Mouse (Mus musculus): ENCODE data around the gene Adamts16.

Adamts16 gene

DNA sequence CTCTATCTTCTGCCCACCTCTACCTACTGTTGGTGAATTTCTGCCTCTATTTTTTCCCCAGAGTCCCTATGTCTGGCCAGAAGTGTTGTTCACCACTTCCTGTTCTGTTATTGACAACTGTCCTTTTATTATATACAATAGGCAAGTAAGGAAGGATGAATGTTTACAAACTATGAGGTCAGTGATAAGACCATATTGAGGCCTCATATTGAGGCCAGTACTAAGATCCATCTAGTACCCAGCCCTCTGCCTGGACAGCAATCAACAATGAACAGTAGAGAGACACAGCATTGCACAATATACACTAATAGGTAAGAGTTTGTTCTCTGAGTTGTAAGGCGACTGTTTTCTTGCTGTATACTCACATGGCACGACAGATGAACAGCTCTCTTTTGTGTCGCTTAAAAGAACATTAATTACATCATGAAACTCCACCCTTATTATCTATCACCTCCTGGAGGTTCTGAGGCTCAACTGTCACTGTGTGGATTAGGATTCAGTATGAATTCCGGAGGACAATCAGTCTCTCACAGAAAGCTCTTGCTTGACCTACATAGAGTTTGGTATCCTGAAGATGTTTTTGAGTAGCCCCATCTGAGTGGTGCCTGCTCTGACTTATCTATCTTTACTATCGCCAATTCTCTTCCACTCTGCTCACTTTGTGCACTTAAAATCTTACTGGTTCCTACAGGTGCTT is 134.3 kb downstream of the Adamts16 start:
- no peak for DNase-seq

DNA sequence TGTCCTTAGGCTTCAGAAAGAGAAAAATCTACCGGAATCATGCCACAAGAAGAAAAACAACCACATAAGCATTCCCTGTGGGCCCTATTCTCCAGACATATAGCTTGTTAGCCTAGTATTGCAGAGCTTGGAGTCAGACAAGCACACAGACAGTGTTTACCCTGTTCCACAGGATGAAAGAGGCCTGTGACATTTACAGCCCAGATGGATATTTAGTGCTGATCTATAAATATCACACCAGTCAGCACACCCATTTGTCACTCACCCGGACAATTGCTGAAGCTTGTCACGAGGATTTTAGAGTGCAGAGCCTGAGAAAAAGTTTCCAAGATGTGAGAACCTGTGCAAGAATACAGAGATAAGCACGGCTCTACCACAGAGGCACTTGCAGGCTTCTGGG is 138.7 kb downstream of the Adamts16 start:
- DNase-seq: no peak

DNA sequence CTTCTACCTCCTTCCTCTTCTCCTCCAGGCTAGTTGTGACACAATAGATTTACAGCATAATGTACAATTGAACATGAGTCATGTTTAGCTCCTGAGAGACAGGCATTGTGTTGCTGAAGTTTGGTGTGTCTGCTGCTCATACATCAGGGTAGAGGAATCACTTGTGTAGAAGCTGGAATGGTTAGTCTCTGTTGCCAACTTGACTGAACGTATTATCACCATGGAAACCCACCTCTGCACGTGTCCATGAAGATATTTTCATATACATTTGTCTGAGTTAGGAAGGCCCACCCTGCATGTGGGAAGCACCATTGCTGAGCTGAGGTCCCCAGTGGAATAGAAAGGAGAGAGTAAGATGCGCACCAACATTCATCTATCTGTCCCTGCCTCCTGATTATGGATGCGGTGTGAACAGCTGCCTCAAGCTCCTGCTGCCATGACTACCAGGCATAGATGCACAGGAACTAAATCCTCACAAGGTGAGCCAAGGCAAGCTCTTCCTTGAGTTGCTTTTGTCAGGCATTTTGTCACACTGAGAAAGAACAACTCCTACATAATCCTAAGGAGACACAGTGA is 142.7 kb downstream of the Adamts16 start:
- DNase-seq: no peak

DNA sequence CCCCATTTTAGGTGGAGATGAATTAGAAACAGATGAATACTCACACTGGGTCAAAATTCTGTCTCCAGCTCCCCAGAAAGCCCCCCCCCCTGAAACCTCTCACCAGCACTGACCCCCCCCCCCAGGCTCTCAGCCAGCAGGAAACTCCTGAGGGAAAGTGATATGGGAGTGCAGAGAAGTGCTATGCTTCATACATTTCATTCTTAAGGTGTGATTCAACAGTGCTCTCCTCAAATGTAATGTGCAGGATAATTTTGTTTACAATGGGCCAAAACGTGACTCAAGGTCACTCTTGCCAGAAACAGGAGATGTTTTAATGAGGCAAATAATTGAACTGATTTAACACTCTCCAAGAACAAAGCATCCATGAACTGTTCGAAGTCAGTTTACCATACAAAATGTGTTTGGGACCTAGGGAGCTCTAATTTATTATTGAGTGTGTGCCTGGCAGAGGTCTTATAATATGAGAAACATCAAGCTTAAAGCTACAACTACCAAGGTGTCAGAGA is 152.1 kb downstream of the Adamts16 start:
- DNase-seq: no peak

DNA sequence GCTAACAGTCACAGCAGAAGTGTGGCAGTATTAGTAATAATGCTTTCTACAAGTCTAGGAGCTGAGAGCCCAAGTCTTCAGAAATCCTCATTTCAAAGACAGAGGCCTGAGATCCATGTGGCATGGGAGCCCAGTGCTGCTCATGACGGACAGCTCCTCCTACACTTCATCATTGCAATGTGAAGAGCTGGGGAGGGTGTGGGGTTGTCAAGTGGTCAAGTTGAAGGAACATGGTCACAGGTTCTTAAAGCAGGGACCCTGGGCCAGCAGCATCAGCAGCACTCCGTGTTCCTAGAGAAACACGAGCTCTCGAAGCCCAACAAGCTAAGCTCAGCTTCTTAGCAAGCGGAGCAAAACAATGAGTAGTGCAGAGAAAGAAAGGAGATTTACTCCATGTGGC is 155.8 kb downstream of the Adamts16 start:
- no peak for DNase-seq

DNA sequence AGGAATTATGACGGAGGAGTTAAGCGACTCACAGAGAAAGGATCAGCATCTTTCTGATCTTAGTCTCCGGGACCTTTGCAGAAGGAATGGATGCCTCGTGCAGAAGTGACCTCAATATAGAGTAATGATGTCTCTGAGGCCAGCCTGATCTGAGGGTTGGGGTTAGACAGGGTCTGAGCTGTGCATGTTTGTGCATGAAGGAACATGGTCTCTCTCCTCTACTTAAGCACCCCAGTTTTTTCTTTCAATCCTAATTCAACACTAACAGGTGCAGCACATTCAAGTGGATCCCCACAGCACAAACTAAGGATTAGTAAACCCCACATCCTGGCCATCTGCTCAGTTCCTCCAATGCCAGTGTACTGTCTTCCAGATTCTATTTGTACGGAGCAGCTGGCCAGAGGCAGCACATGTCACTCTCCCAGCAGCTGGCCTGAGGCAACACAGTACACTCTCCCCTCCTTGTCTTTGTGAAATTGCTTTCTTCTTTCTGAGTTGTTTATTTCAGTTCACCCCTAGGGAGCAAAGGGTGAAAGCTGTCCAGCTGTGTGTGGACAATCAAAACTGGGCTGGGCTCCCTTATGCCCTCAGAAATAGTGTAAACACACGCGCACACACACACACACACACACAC is 156.5 kb downstream of the Adamts16 start:
- no peak for DNase-seq

DNA sequence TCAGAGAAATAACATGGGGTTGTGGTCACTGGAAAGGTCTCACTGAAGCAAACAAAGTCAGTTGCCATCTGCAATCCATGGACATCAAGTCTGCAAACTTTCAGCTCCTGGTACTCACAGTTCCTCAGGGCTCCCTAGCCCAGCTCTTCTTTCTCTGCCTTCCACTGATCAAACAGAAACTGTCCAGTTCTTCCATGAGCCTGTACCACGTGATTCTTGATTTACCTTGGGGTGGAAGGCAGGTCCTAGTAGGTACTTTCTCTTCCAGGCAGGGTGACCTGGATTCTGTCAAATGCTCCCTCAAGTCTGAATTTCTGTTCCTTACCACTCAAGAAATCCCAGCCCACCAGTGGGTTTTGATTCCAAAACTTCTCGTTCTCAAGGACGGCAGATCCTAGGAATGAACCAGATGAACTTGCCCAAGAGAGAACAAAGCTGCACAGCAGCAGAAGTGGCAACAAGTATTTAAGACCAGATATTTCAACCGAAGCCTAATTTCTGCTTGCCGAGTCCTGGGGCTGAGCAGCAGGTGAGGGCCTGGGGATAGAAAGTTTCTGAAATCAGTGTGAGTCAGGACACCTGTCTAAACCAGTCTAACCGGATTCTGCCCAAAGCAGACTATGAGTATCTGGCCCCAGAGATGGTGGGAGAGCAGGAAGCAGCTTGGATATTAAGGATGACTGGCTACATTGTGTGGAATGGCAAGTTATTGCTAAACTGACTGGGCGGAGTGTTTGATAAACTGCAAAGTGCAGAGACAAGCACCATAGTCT is 160.0 kb downstream of the Adamts16 start:
- DNase-seq: no peak

DNA sequence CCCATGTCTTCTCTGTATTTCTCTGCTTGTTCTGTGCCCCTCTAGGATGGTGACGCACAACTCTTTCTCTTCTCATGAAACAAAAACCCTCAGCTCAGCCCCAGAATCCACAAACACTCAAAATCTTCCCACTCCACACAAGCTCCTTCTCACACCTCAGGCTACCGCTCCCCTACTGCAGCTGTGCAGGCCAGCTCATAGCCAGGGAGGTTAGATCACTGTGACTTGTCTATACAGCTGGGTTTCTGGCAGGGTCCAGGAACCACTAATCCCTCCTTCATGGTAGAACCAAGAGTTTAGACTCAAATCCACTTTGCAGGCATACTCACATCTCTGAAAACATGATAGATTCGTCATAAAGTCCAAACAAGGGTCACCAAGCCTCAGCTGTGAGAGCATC is 161.3 kb downstream of the Adamts16 start:
- no peak for DNase-seq

All from cerebellum, postnatal 25 days (tissue).